Comparison of ENCODE assay signal across 25 mouse cellular contexts in the genomic region with DNA sequence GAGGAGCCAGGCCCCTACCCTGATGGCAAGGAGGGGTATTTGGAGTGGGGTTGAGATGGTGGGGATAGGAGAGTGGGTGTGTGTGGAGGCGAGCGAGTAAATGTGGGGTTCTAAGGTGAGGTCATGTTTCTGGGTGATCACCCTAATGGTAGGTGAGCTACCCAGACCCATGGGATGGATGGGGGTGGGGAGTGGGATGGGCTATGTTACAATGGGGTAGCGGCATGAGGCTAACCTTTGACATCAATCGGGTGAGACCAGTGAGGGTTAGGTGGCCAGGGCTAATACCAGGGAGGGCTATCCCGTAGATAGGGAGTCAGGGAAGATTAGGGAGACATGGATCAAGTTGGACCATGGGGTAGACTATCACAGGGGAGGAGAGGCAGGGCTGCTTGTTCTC. TPM values are rescaled to one million over a fixed set of nuclear protein-coding genes. Genes with fewer than 3 reads are reported as not detected.
DNase-seq lines count a peak whose midpoint lies in the region; ATAC-seq lines count a peak whose summit lies in the region.
"Had no signal": no experiment of that assay in that cellular context is flagged by ENCODE, and none has a peak within 500 bp of the region (broad histone marks: within the 10 kb centered on the region; RNA-seq: fewer than 3 reads in every experiment).

No protein-coding gene starts in this region.

- H3K9me3 ChIP-seq in heart, embryonic 12.5 days (replicated peaks): no peaks in the 10 kb centered on the region
- no peaks in the 10 kb centered on the region for H3K9me3 ChIP-seq in midbrain, embryonic 13.5 days
- H3K9me3 ChIP-seq in midbrain, embryonic 10.5 days (replicated peaks): no peaks in the 10 kb centered on the region
- H3K9me3 ChIP-seq in midbrain, embryonic 16.5 days (replicated peaks; ENCODE audit: control insufficient read depth, low read length, poor library complexity, severe bottlenecking): no peaks in the 10 kb centered on the region
- H3K9me3 ChIP-seq in neural tube, embryonic 14.5 days (ENCODE audit: control insufficient read depth, low read length): no peaks in the 10 kb centered on the region
- H3K9me3 ChIP-seq: embryonic facial prominence, embryonic 13.5 days; limb, embryonic 15.5 days; neural tube, embryonic 13.5 days had no signal

- H3K4me1 ChIP-seq in heart, embryonic 12.5 days (replicated peaks): 0 out of 2 replicates have a peak, but pooled peaks cover 4% of the 10 kb centered on the region
- H3K4me1 ChIP-seq in midbrain, embryonic 13.5 days (replicated peaks): peaks cover 9% of the 10 kb centered on the region; the same call in 1 of the 2 replicates
- no peaks in the 10 kb centered on the region for H3K4me1 ChIP-seq in midbrain, embryonic 10.5 days
- no peaks in the 10 kb centered on the region for H3K4me1 ChIP-seq in midbrain, embryonic 16.5 days (ENCODE audit: control insufficient read depth, insufficient read depth, low read length)
- H3K4me1 ChIP-seq in neural tube, embryonic 14.5 days (ENCODE audit: control insufficient read depth, insufficient read depth, low read length): no peaks in the 10 kb centered on the region
- H3K4me1 ChIP-seq: embryonic facial prominence, embryonic 13.5 days; limb, embryonic 15.5 days had no signal

- H3K4me3 ChIP-seq in heart, embryonic 12.5 days: no peak overlapping the region
- H3K4me3 ChIP-seq in midbrain, embryonic 13.5 days (replicated peaks): no peak overlapping the region
- no peak overlapping the region for H3K4me3 ChIP-seq in midbrain, embryonic 10.5 days
- no peak overlapping the region for H3K4me3 ChIP-seq in midbrain, embryonic 16.5 days (ENCODE audit: low read depth, low read length)
- no peak overlapping the region for H3K4me3 ChIP-seq in neural tube, embryonic 14.5 days (ENCODE audit: low read depth, low read length)
- H3K4me3 ChIP-seq: embryonic facial prominence, embryonic 13.5 days; erythroblast, embryonic 14.5 days; gastrocnemius, adult 2 months; limb, embryonic 15.5 days; neural tube, embryonic 13.5 days had no signal

- no peak overlapping the region for H3K9ac ChIP-seq in heart, embryonic 12.5 days
- H3K9ac ChIP-seq in midbrain, embryonic 13.5 days (replicated peaks): no peak overlapping the region
- H3K9ac ChIP-seq in midbrain, embryonic 16.5 days (ENCODE audit: low read depth, low read length): no peak overlapping the region
- H3K9ac ChIP-seq in neural tube, embryonic 14.5 days (replicated peaks; ENCODE audit: low read depth, low read length): no peak overlapping the region
- H3K9ac ChIP-seq: embryonic facial prominence, embryonic 13.5 days; limb, embryonic 15.5 days; liver, embryonic 14.5 days; lung, embryonic 14.5 days; neural tube, embryonic 13.5 days had no signal

- H3K4me2 ChIP-seq in heart, embryonic 12.5 days: no peak overlapping the region
- H3K4me2 ChIP-seq in midbrain, embryonic 13.5 days (replicated peaks): no peak overlapping the region
- no peak overlapping the region for H3K4me2 ChIP-seq in midbrain, embryonic 16.5 days (ENCODE audit: low read length)
- no peak overlapping the region for H3K4me2 ChIP-seq in neural tube, embryonic 14.5 days (ENCODE audit: low read depth, low read length)
- H3K4me2 ChIP-seq: embryonic facial prominence, embryonic 13.5 days; limb, embryonic 15.5 days; lung, embryonic 14.5 days; neural tube, embryonic 13.5 days had no signal

- no peak for DNase-seq in heart, adult 8-10 months (ENCODE audit: low spot score)
- DNase-seq in midbrain, embryonic 10.5 days (ENCODE audit: low spot score): no peak
- DNase-seq in cerebellum, adult 11-12 months: no peak
- DNase-seq: adrenal gland, adult 2 months; cerebellum, adult 11 months; gastrocnemius, adult 2 months; heart, postnatal 4 days; kidney, adult 2 months; kidney, postnatal 14 days; left cerebral cortex, postnatal 4 days; lung, embryonic 14.5 days; right cerebral cortex, adult 18-20 months; right cerebral cortex, postnatal 4 days; thymus, postnatal 25 days had no signal

- WGBS in heart, embryonic 12.5 days: 83% methylated on average over 5 of the region's 5 CpGs
- WGBS in midbrain, embryonic 13.5 days: 86% methylated on average over 5 of the region's 5 CpGs
- WGBS in midbrain, embryonic 10.5 days: 85% methylated on average over 5 of the region's 5 CpGs
- WGBS in midbrain, embryonic 16.5 days: 94% methylated on average over 5 of the region's 5 CpGs
- 91% methylated on average over 5 of the region's 5 CpGs for WGBS in neural tube, embryonic 14.5 days

- H3K27ac ChIP-seq in heart, embryonic 12.5 days (ENCODE audit: poor library complexity, severe bottlenecking): no peak overlapping the region
- no peak overlapping the region for H3K27ac ChIP-seq in midbrain, embryonic 13.5 days
- no peak overlapping the region for H3K27ac ChIP-seq in midbrain, embryonic 10.5 days (replicated peaks)
- H3K27ac ChIP-seq in midbrain, embryonic 16.5 days (ENCODE audit: low read length): no peak overlapping the region
- no peak overlapping the region for H3K27ac ChIP-seq in neural tube, embryonic 14.5 days (ENCODE audit: low read depth, low read length)
- H3K27ac ChIP-seq: embryonic facial prominence, embryonic 13.5 days; gastrocnemius, adult 2 months; limb, embryonic 15.5 days; liver, embryonic 14.5 days had no signal

- ATAC-seq in heart, embryonic 12.5 days (ENCODE audit: insufficient number of reproducible peaks, low FRiP score): 0 out of 2 replicates have a peak, but pooled peaks have one; percentile 36
- peak; percentile 53 for ATAC-seq in midbrain, embryonic 13.5 days
- 0 out of 2 replicates have a peak, but pooled peaks have one; percentile 18 for ATAC-seq in midbrain, embryonic 16.5 days
- ATAC-seq in neural tube, embryonic 14.5 days (ENCODE audit: low read depth): peak; percentile 19; the same call in 1 of the 2 replicates

- peaks cover 11% of the 10 kb centered on the region; the same call in 1 of the 2 replicates for H3K27me3 ChIP-seq in heart, embryonic 12.5 days (replicated peaks)
- H3K27me3 ChIP-seq in midbrain, embryonic 13.5 days: no peaks in the 10 kb centered on the region
- no peaks in the 10 kb centered on the region for H3K27me3 ChIP-seq in midbrain, embryonic 10.5 days (ENCODE audit: low read depth, poor library complexity, severe bottlenecking)
- no peaks in the 10 kb centered on the region for H3K27me3 ChIP-seq in midbrain, embryonic 16.5 days (ENCODE audit: control insufficient read depth, insufficient read depth, low read depth, low read length)
- no peaks in the 10 kb centered on the region for H3K27me3 ChIP-seq in neural tube, embryonic 14.5 days (ENCODE audit: control insufficient read depth, insufficient read depth, low read length)
- H3K27me3 ChIP-seq: embryonic facial prominence, embryonic 13.5 days; limb, embryonic 15.5 days; neural tube, embryonic 13.5 days had no signal

- H3K36me3 ChIP-seq in heart, embryonic 12.5 days: no peaks in the 10 kb centered on the region
- H3K36me3 ChIP-seq in midbrain, embryonic 13.5 days: no peaks in the 10 kb centered on the region
- no peaks in the 10 kb centered on the region for H3K36me3 ChIP-seq in midbrain, embryonic 10.5 days
- H3K36me3 ChIP-seq in midbrain, embryonic 16.5 days (ENCODE audit: control insufficient read depth, insufficient read depth, low read length): no peaks in the 10 kb centered on the region
- no peaks in the 10 kb centered on the region for H3K36me3 ChIP-seq in neural tube, embryonic 14.5 days (ENCODE audit: control insufficient read depth, insufficient read depth, low read length)
- H3K36me3 ChIP-seq: embryonic facial prominence, embryonic 13.5 days; limb, embryonic 15.5 days had no signal

RNA-seq across cellular contexts. Expression of a gene that starts 27.7 kb away (rescaled TPM):
- polyA plus RNA-seq in heart, embryonic 12.5 days (2016; fragmentation: Nextera tagmentation; extraction: Ambion mirVana): 0.44 and 0.51 TPM in 2 replicates
- total RNA-seq in heart, adult 8-10 months (2022): under 1 TPM in 1 of 4 experiments, not detected in 3; 0.22 TPM
- 2.5 and 2.7 TPM in 2 replicates for polyA plus RNA-seq in midbrain, embryonic 13.5 days (2015; fragmentation: Nextera tagmentation; extraction: Ambion mirVana)
- 0.28 and 0.40 TPM in 2 replicates for polyA plus RNA-seq in midbrain, embryonic 10.5 days (2016; fragmentation: Nextera tagmentation; extraction: Ambion mirVana)
- polyA plus RNA-seq in midbrain, embryonic 16.5 days (2015; fragmentation: Nextera tagmentation; extraction: Ambion mirVana): 6.2 and 8.1 TPM in 2 replicates
- 6.8 and 7.9 TPM in 2 replicates for polyA plus RNA-seq in neural tube, embryonic 14.5 days (2014; fragmentation: Nextera tagmentation; extraction: Ambion mirVana)
- total RNA-seq: gastrocnemius, adult 2 months; megakaryocyte, adult 5-6 weeks; MEL had no signal
- polyA plus RNA-seq: erythroblast, embryonic 14.5 days had no signal
